Mouse (Mus musculus): ENCODE results near the gene Agpat3.

Agpat3 gene

DNA sequence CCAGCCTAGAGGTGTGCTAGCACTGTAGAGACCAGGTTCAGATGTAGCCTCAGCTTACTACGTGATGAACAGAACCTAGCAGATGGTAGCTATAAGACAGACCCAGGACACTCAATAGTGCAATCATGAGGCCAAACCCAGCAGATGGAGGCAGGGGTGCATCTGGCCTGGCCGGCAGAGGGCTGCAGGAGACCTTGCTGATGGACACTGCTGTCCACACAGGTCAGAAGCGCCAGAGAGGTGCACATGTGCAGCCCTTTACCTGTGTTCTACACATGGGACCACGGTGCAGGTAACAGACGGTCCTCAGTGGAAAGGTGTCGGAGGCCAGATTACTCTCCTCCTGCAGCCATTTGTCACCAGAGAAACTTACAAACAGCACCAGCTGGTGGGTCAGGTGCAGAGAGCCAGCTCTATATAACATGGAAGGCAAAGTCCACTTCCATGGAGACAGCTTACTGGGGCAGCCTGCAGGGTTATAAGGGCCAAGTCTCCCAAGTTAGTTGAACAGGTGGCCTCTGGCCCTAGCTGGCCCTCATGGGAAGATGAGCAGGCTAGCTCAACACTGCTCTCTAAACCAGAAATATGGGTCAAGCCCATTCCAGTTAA, 27.6 kb downstream of the Agpat3 start:
- DNase-seq (ENCODE audit: low read depth, low spot score) = no peak

DNA sequence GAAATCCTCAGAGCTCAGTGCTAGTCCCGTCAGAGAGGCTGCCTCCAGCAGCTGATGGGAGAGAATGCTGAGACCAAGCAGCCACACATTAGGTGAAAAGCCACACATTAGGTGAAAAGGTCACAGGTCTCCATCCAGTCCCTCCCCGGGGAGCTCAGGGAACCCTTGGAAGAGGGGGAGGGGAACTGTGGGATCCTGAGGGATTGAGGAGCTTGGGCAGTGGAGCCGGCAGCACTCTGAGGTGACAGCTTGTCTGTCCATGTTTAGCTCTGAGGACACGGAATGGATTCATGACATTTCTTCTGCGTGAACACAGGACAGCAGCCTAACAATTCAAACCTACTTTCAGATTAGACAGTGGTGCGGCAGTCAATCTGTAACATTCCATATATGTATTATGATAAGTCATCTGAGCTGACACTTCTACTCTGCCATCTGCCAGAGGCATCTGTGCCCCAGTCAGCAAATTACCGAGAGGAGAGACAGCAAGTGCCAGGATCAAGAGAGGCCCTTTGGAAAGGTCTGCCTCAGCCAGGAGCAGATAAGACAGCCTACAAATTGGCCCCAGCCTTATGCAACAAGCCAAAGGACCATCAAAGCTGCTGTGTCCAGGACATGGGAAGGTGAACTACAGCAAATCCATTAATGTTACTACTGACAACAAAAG, 28.9 kb downstream of the Agpat3 start:
- no peak for DNase-seq (ENCODE audit: low read depth, low spot score)

DNA sequence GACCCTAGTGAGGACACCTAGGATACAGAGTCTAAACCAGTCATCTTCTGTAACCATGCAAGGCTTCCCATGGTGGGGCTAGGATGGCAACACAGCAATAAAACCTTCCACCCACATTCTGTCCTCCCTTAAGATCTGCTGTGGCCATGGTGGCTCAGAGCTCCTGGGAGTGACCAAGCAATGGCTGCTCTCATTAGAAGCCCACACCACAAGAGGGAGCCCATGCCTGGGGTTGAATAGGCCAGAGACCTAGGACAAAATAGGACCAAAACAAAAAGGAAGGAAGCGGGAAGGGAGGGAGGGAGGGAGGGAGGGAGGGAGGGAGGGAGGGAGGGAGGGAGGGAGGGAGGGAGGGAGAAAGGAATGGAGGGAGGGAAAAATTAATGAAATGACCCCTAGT, 29.5 kb downstream of the Agpat3 start:
- DNase-seq (ENCODE audit: low read depth, low spot score) = no peak

DNA sequence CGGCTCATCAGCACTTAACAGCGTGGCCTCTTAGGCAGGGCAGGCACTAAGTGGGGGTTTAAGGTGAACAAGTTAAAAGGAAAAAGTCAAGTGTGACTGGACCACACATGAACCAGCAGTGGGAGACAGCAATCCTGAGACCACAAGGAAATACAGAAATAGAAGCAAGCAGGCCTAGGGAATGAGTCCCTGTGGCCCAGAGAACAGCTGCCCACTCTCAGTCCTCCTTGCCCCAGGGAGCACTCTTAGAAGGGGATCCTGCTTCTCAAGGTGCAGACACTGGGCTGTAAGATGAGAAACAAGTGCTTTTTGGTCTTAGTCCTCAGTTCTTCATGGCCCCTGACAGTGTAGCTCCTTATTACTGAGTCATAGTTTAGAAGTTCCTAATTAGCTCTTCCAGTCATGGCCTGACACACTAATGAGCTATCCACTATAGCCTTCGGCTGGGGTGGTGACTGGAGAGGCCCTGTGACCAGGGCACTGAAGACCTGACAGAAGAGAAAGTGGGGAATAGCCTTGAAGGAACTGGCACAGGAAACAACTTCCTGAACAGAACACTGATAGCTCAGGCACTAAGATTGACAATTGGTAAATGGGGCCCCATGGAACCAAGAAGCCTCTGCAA, 31.0 kb downstream of the Agpat3 start:
- DNase-seq (ENCODE audit: low read depth, low spot score) = no peak

DNA sequence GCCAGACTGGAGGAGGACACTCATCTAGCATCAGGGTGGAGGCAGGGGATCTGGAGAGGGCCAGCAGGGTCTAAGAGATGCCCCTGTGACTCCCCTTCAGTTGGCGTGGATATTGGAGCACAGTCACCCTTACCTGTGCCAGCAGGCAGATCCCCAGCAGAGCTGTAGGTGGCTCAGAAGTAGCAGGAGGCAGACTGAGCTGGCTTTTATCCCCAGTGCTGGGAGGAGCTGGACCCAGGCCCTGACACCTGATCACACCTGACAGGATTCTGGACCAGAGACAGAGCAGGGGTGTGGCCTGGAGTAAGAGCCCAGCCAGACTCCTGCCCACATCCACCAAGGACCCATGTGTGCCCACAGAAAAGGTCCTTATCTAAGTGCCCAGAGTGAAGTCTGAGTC, 31.8 kb downstream of the Agpat3 start:
- DNase-seq (ENCODE audit: low read depth, low spot score) = no peak

DNA sequence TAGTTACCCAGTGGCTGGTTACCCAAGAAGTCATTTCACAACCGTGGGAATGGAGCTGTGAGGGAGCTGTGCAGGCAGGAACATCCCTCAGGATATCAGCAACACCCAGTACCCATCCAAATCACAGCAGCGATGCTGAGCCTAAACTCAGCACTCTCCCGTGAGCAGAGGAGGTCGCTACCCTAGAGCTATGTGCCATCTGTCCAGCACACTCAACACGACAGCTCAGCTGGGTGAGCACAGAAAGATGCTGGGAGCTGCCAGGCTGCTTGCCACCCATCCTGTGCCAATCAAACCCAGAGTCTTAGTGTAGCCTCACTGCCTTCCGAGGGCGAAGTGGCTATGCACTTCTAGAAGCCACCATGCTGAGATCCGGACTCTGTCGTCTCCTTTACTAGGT, 32.3 kb downstream of the Agpat3 start:
- no peak for DNase-seq (ENCODE audit: low read depth, low spot score)

DNA sequence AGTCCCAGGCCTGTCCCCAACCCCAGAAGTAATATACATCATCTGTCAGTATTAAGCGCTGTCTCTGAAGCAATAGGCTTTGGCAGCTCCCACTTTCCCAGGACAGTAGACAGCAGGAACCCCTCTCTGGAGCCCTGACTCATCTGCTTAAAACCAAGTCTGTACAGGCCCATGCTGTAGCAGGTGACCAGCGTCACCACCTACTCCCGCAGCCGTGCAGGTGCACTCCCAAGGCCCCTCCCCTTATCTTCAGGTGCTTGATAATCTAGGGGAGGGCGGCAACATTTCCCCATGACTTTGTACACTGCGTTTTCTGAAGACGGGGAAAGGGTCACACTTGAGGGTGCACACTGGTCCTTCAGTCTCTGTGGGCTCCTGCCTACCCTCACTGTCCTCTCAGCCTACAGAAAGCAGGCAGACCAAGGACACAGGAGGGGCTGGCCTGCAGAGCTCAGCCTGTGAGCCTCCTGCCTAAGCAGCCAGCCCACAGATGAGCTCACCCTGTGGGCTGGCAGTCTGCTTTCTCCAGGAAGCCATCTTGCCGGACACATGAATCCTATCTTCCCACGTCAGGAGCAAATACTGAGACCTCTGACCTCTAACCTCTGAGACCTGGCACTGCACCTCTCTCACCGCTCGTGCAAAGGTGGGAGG, 34.9 kb downstream of the Agpat3 start:
- no peak for DNase-seq (ENCODE audit: low read depth, low spot score)

DNA sequence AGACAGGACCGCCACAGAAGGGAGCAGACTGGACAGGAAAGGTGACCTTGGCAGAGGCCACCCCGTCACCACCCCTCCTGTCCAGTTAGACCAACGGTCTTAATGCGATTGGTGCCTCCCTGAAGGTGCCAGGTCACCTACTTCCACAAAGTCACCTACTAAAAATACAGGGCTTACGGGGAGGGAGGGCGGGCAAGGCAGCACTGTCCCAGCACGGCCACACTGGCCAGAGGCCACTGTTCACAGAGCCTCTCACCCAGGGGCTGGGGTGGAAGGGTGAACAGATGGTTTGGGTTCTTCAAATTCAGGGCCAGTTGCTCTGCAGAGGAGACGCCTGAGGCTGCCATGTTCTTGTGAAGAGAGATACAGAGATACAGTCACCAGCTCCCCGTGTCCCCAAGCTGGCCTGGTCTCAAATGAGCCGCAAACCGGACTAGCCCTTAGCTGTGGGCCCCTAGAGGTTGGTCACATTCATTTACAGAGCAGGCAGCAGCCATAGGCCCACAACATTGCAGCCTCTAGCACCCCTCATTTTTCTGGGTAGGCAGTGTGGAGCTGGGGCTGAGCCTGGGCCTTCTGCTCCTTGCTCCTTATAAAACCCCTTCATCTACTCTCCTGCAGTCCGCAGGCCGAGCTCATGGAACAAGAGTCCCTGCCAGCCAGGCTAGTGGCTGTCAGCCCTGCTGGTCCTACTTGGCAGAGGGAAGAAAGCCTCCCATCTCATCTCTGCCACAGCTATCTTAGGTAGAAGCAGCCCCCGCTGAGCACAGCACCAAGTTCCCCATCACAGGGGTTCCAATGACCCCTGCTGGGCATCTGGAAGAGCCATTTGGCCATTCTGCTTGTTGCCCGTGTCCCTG, 35.8 kb downstream of the Agpat3 start:
- DNase-seq (ENCODE audit: low read depth, low spot score) = no peak

DNA sequence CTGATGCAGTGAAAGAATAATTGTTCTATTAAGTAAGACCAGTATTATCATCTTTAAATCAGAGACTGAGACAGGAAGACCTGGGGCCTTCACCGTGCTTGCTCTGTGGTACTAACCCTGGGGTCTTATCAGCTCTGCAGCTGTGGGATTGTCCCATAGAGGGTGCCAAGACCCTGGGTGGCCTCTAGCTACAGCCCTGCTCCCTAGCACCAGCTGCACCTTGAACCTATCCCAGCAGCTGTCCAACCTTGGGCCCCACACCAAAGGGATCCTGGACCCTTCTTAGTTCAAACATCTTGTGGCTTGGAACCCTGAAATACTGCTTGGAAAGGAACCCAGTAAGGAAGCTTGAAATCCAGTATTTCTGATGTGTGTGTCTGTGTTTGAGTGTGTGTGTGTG, 37.1 kb downstream of the Agpat3 start:
- no peak for DNase-seq (ENCODE audit: low read depth, low spot score)

DNA sequence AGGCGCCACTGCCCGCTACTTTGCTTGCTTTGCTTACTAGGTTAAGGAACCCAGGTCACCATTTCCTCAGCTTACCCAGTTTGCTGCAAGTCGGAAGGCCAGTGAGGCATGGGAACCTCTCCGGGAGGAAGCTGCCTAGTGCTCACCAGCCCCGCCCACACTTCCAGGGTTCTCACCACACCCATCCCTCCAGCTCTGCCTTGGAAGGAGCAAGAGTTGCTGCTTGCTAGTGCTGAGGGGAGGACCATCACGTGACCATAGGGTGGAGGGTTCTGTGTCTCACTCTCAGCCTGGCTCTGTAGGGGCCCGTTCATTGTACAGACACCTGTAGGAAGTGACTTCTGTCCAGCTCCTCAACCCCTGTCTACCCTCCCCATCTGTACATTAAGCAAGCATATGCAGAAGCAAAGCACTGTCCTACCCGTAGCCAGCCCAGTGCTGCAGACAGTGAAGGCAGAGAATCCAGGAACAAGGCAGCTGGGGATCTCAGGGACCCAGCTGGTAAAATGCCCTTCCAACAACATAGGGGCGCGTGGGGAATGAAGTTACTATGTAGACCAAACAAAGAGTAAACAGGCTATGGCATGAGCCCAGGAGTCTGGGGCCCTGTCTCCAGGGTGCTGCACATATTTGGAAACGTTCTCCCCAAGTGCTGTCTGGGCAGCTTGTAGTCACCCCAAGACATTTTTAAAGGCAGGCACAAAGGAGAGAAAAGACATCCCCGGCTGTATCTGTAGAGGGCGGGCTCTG, 40.2 kb downstream of the Agpat3 start:
- no peak for DNase-seq (ENCODE audit: low read depth, low spot score)

DNA sequence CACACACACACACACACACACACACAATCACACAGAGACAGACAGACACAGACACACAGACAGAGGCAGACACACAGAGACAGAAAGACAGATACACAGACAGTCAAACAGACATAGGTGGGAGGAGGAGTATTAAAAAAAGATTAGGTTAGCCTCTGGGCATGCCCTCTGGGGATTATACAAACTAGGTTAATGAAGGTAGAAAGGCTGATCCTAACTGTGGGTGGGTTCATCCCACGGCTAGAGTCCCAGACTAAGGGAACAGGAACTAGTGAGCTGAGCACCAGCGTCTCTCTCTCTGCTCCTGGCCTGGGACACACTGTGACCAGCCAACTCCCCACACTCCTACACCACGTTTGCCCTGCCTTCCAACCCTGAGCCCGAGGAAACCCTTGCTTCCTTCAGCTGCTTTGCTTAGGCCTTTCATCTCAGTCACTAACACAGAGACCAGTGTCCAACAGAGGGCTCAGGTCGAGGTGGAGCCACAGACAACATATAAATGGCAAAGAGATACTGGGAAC, 41.5 kb downstream of the Agpat3 start:
- DNase-seq (ENCODE audit: low read depth, low spot score) = no peak

DNA sequence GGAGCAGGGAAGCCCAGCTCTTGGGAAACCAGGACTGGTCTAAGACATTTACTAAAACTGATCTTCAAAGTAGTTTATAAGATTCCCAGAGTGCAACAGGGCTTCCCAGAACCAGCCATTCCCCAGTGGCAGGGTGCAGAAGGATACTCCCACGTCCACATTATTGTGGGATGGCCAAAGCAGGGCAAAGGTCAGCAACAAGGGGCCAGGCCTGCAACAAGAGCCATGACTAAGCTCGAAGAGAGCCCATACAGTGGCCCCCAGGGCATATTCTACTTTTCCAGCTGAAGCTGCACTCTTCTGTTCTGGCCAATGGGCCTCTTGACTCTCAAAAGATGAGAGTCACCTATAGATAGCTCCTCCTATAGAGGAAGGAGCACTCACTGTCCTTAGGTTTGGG, 43.7 kb downstream of the Agpat3 start:
- no peak for DNase-seq (ENCODE audit: low read depth, low spot score)

DNA sequence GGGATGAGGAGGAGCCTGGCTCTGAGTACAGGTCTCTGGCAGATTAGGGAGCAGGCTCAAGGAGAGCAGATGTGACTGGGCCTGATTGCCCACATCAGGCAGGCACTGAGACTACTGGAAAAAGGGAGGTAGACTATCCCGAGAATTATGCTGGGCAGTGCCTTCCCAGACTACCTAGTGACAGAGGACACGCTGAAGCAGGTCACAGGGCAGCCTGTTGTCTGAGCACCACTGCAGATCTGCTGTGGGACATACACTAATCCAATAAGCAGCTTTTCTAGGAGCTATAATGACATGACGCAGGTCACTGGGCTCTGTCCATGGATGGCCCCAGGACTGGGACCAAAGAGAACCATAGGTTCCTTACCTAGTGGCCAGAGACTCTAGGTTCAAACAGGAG, 44.9 kb downstream of the Agpat3 start:
- no peak for DNase-seq (ENCODE audit: low read depth, low spot score)

DNA sequence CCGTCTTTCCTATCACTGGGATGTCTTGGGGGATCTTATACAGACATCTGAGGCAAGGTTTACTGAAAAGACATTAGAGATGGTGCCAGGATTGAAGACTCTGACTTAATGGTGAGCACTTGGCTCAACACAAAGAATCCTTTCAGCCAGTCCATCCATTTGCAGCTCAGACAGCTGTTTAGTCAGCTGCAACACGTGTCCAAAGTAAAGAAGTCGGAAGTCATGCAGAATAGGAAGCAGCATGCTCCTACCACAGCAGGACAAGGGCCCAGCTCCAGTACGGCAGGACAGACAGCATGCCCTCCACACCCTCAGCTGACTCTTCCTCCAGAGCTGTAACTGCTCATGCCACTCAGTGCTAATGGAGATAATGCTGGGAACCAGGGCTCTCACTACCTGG, 46.3 kb downstream of the Agpat3 start:
- no peak for DNase-seq (ENCODE audit: low read depth, low spot score)

DNA sequence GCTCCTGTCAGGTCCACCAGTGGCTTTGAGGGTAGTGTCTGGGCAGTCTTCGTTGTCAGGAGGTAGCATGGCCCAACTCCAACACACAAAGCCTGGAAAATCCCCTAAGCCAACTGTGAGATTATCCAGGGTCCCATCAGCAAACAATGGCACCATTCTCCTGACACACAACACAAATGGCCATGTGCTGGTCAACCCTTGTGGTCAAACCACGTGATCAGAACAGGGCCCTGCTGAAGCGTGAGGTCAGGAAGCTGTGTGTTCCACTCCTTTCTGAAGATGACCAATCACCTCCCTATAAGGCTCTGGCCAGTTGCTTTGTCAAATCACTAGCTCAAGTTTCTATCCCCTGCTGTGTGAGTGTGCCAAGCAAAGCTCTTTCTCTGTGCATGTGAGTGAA, 47.3 kb downstream of the Agpat3 start:
- no peak for DNase-seq (ENCODE audit: low read depth, low spot score)

DNA sequence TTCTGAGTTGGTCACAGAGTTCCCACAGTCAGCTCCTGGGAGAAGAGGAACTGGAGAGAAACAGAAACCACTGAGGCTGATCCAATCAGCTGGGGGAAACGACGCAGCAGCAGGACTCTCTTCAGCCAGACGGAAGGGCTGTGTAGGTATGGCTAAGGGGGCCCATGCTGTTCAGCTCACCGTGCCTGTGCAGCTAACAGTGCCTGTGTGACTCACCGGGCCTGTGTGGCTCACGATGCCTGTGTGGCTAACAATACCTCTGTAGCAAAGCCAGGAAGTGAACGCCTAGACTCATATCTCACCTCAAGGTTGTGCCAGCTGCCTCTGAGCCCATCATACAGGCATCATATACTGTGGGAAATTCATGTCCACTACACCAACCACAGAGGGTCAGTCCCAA, 48.6 kb downstream of the Agpat3 start:
- DNase-seq (ENCODE audit: low read depth, low spot score) = no peak

DNA sequence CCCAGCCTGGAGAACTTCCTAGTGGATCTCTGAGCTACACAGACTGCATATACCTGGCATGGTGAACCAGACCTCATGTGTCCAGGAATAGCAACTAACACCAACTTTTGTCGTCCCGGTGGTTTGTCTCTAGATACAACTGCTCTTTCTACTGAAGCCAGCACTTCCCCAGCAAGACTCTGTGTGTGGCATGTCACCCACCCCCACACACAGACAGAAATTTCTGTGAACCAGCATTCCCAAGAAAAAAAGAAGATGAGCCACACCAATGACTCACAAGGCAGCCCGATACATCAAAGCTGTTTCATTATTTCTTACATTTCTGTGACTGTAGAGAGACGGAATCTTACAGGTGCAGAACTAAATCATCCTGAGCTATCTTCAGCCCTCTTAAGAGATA, 52.2 kb downstream of the Agpat3 start:
- DNase-seq (ENCODE audit: low read depth, low spot score) = no peak

DNA sequence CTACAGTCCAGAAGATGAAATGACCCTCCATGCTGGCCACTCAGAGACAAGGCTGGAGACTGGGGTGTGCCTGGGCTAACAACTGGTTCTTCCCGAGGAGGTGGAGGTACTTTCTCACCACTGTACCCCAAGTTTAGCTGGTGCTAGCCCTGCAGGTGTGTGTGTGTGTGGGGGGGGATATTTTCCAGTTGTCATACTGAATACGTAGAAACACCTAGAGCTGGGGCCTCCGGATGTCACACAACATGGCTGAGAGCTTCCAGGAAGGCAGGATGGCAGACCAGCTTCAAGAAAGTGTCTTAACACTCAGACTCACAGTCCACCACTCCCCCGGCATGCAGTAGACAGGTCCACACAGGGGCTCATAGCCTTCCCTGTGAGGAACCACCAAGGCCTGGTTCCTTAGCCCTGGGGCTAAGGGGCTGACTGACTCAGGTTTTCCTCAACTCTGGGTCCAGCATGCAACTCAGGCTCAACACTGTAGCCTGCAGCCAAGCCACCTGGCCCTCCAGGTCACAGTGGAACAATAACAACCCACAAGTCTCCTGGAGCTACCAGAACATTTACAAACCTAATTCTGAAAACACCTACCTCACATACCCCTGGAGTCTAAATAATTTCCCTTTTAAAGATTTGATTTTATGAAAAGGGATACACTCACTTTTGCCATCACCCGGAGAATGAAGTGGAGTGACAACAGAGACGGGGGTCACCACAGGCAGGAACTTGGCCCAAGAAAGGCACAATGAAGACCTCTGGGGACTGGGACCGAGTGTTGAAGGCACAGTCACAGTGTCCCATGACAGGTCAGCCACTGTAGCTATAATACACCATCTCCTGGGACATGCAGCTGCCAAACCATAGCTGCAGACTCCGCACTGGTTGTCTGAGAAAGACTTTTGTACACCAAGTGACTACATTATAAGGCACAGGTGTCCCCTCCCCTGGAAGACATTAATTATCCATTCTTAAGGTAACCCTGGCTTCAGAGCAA, 53.3 kb downstream of the Agpat3 start:
- no peak for DNase-seq (ENCODE audit: low read depth, low spot score)

DNA sequence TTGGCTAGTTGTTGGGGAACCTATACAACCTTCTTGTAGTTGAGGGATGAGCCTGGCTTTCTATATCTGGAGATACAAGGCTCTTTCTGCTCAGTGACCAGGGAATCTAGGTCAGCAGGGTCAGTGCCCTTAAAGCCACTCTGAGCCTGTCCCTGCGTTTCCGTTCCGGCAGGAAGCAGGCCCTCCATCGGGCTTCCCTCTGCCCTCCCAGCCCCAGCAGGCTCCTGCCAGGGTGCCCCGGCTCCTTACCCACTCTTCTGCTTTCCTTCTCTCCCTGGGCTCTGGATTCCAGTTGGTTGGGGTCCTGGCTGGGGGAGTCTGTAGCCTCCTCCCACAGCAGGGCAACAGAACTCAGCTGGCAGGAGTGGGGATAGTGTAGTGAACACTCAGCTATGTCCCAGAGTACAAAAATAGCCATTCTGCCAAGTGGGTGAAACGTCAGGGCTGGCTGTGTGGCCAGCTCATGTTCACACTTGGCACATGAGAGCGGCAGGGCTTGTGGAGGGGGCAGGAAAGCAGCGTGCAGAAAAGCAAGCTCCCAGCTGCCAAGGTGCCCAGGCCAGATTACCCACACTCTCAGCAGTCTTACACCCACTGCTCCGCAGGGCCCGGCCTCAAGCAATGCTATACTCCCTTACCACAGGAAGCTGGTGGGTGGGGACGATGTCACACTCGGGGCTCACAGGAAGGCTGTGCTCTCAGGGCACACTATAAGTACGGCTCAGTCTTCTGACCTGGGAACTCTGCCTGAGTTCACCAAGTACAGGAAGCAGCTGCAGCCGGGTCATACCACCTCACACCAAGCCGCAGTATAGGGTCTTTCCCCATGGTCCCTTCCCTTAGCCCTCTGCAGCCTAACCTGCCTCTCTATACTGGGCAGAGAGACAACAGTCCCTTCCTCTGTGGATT, 54.5 kb downstream of the Agpat3 start:
- DNase-seq (ENCODE audit: low read depth, low spot score) = peak; percentile 94

Data from A20 (cell line).